Mouse (Mus musculus) megakaryocyte, embryonic 14.5 days (primary cell): ENCODE data around the gene Rccd1. TPM values are rescaled to one million over a fixed set of nuclear protein-coding genes. Genes with fewer than 3 reads are reported as not detected.

Experiments
- H3K27me3 ChIP-seq: replicated peaks from 2 replicates; pipeline ENCODE3; 2012; ENCODE audit warnings: inconsistent platforms
- H3K36me3 ChIP-seq: replicated peaks from 2 replicates; pipeline ENCODE3; 2012; ENCODE audit warnings: low read length, inconsistent platforms, mixed read lengths
- H3K4me1 ChIP-seq: 2 replicates; pipeline ENCODE4 v1.6.1; 2012; ENCODE audit warnings: inconsistent platforms
- H3K4me3 ChIP-seq: replicated peaks from 2 replicates; pipeline ENCODE3; 2012; ENCODE audit warnings: moderate library complexity, mild to moderate bottlenecking, inconsistent platforms
- H3K9me3 ChIP-seq: 2 replicates; pipeline ENCODE4 v1.6.1; 2012; ENCODE audit warnings: inconsistent platforms
- FLI1 ChIP-seq: IDR thresholded peaks from 2 replicates; pipeline ENCODE4 v1.6.1; 2012; ENCODE audit warnings: low read length, inconsistent platforms, mixed read lengths
- GATA1 ChIP-seq: IDR thresholded peaks from 3 replicates; pipeline ENCODE4 v1.6.1; 2012; ENCODE audit warnings: mixed read lengths, low read length, inconsistent platforms, borderline replicate concordance
- polyA plus RNA-seq: library from polyadenylated mRNA; stranded (reverse); fragments of >175 nt; gene quantifications from 2 replicates; pipeline ENCODE4 v1.2.3, GENCODE M21; 2012; ENCODE audit warnings: low replicate concordance; ENCODE audit not compliant: insufficient read depth

The Rccd1 gene
- polyA plus RNA-seq: 4.7 and 5.0 TPM in 2 replicates

GRCm38 (mm10) chr7:80324043-80324815 is at the start of gene Rccd1:
Rccd1 (minus strand) TSS chr7:80324454.
- peaks cover 64% of the 10 kb centered on the region for H3K36me3 ChIP-seq
- peaks cover 52% of the 10 kb centered on the region for H3K4me1 ChIP-seq
- TF ChIP-seq GATA1 (no peak), FLI1 (no peak)
- H3K4me3 ChIP-seq: peak within 1 kb of the TSS; percentile 98
- H3K27me3 ChIP-seq: no peaks in the 10 kb centered on the region
- H3K9me3 ChIP-seq: no peaks in the 10 kb centered on the region

DNA sequence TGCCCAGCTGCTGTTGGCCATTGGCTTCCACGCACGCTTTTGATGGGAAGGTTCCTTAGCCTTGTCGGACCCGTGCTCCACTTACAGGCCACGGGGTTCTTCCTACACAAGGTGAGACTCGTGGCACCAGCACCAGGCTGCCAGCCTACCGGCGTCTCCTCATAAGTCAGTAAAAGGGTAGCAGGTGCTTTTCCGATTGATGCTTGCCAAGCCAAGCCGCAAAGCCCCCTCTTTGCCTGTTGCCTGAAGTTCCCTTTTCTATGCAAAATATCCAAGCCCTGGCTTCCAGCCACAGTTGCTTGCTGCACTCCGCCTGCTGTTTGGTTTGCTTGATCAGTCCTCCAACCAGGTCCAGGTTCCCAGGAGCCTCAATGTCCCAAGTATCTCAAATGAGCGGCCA is 49.6 kb upstream of the Rccd1 start:
- Histone ChIP-seq H3K9me3 (no peaks in the 10 kb centered on the region), H3K36me3 (peaks cover 35% of the 10 kb centered on the region), H3K4me3 (no peak overlapping the region), H3K4me1 (peaks cover 89% of the 10 kb centered on the region), H3K27me3 (no peaks in the 10 kb centered on the region)
- no peak for TF ChIP-seq FLI1
- TF ChIP-seq GATA1: no peak

GRCm38 (mm10) chr7:80373352-80373751 is 49.1 kb upstream of the Rccd1 start:
- Histone ChIP-seq H3K36me3 (peaks cover 34% of the 10 kb centered on the region), H3K4me1 (peaks cover 89% of the 10 kb centered on the region), H3K9me3 (no peaks in the 10 kb centered on the region), H3K4me3 (peak overlapping the region; percentile 6), H3K27me3 (no peaks in the 10 kb centered on the region)
- TF ChIP-seq FLI1 (no peak), GATA1 (no peak)

GRCm38 (mm10) chr7:80372667-80373066 is 48.4 kb upstream of the Rccd1 start:
- H3K9me3 ChIP-seq: no peaks in the 10 kb centered on the region
- no peaks in the 10 kb centered on the region for H3K27me3 ChIP-seq
- H3K4me1 ChIP-seq: peaks cover 92% of the 10 kb centered on the region
- H3K36me3 ChIP-seq: peaks cover 34% of the 10 kb centered on the region
- TF ChIP-seq GATA1: no peak
- TF ChIP-seq FLI1: no peak
- no peak overlapping the region for H3K4me3 ChIP-seq

- Histone ChIP-seq H3K27me3 (no peaks in the 10 kb centered on the region), H3K4me1 (peaks cover 92% of the 10 kb centered on the region), H3K36me3 (peaks cover 34% of the 10 kb centered on the region), H3K4me3 (no peak overlapping the region), H3K9me3 (no peaks in the 10 kb centered on the region)
- TF ChIP-seq FLI1 (no peak), GATA1 (no peak)
These were observed 47.9 kb upstream of the Rccd1 start for GRCm38 (mm10) chr7:80372166-80372565.

- TF ChIP-seq FLI1: no peak
- TF ChIP-seq GATA1: no peak
- H3K4me3 ChIP-seq: peak within 1 kb of the TSS; percentile 97
- peaks cover 92% of the 10 kb centered on the region for H3K4me1 ChIP-seq
- H3K27me3 ChIP-seq: no peaks in the 10 kb centered on the region
- H3K9me3 ChIP-seq: no peaks in the 10 kb centered on the region
- peaks cover 34% of the 10 kb centered on the region for H3K36me3 ChIP-seq
These were observed 46.9 kb upstream of the Rccd1 start, which contains the start of gene Man2a2 for GRCm38 (mm10) chr7:80371041-80371751. Man2a2 (minus strand) TSS chr7:80371375.

- TF ChIP-seq FLI1 (no peak), GATA1 (no peak)
- H3K36me3 ChIP-seq: peaks cover 38% of the 10 kb centered on the region
- H3K4me3 ChIP-seq: peak overlapping the region; percentile 97
- no peaks in the 10 kb centered on the region for H3K27me3 ChIP-seq
- peaks cover 91% of the 10 kb centered on the region for H3K4me1 ChIP-seq
- no peaks in the 10 kb centered on the region for H3K9me3 ChIP-seq
These were observed 46.4 kb upstream of the Rccd1 start for GRCm38 (mm10) chr7:80370649-80371040.

- Histone ChIP-seq H3K36me3 (peaks cover 41% of the 10 kb centered on the region), H3K4me1 (peaks cover 84% of the 10 kb centered on the region), H3K9me3 (no peaks in the 10 kb centered on the region), H3K4me3 (peak overlapping the region; percentile 97), H3K27me3 (no peaks in the 10 kb centered on the region)
- TF ChIP-seq FLI1: no peak
- TF ChIP-seq GATA1: no peak
These were observed 45.7 kb upstream of the Rccd1 start for GRCm38 (mm10) chr7:80369967-80370431.

GRCm38 (mm10) chr7:80369461-80369860 is 45.2 kb upstream of the Rccd1 start:
- peak overlapping the region; percentile 97 for H3K4me3 ChIP-seq

More at GRCm38 (mm10) chr7:80369461-80369860, 45.2 kb upstream of the Rccd1 start:
- peaks cover 79% of the 10 kb centered on the region for H3K4me1 ChIP-seq
- H3K9me3 ChIP-seq: no peaks in the 10 kb centered on the region
- TF ChIP-seq GATA1 (no peak), FLI1 (no peak)
- no peaks in the 10 kb centered on the region for H3K27me3 ChIP-seq
- H3K36me3 ChIP-seq: peaks cover 46% of the 10 kb centered on the region
